Mouse (Mus musculus) E14TG2a.4 (cell line): Measurements from ENCODE around the gene Lrrc3b.

Source experiments
- CTCF ChIP-seq: conservative IDR thresholded peaks from 2 replicates; pipeline ENCODE4 v1.5.1; 2014; ENCODE audit warnings: low read length
- POU5F1 ChIP-seq: IDR thresholded peaks from 2 replicates; pipeline ENCODE4 v1.6.1; 2014; ENCODE audit warnings: low read length, borderline replicate concordance

DNA sequence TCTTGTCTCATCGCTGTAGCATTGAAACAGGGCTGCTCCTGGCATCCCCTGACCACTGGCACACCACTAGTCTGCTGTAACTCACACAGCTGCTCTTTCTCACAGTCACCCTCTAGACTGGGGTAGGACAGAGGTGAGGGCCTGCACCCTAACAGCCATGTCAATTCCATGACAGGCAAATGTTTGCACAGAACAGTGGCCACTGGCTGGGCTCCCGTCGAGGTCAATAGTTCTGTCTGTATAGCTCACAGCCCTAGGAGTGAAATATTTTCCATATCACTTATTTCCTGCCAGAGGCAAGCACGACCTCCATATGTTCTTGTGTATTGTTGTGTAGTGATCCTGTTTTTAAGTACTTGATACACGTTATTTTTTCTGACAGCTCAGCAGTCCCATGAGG is 54.3 kb downstream of the Lrrc3b start:
- no peak for TF ChIP-seq CTCF
- TF ChIP-seq POU5F1, result no peak
